Mouse (Mus musculus): Measurements from ENCODE around the gene Sppl2b. TPM values are rescaled to one million over a fixed set of nuclear protein-coding genes. Genes with fewer than 3 reads are reported as not detected.
"Not testable (repeated sequence)": the region's sequence is repeated elsewhere in the genome, so short reads cannot be mapped to it uniquely, and the experiment has no call there.

Gene Sppl2b
- total and polyA plus RNA-seq, 3 experiments, result 52.0 to 65.9 TPM; not detected in 1

- TF ChIP-seq ETS1 (IDR thresholded peaks at IDR 0.05; ENCODE audit: low read depth, low read length) (0 out of 2 replicates have a peak, but pooled peaks have one; percentile 7), TBP (IDR thresholded peaks at IDR 0.05; ENCODE audit: low read depth, low read length) (0 out of 2 replicates have a peak, but pooled peaks have one; percentile 47), GATA1 (IDR thresholded peaks at IDR 0.05; ENCODE audit: low read depth, low read length) (0 out of 2 replicates have a peak, but pooled peaks have one; percentile 17)
- DNase-seq (ENCODE audit: low read depth, low spot score), result peak; percentile 62
- not testable (repeated sequence) for H3K4me3 ChIP-seq (ENCODE audit: control insufficient read depth in 1 of 2, insufficient read depth in 1 of 2, low read depth in 2 of 2, low read length in 2 of 2); H3K27ac ChIP-seq (ENCODE audit: control insufficient read depth, low read depth, low read length); H3K27me3 ChIP-seq (ENCODE audit: control insufficient read depth in 1 of 2, insufficient read depth in 2 of 2, low read length in 2 of 2); H3K36me3 ChIP-seq (ENCODE audit: control insufficient read depth in 1 of 2, insufficient read depth in 2 of 2, low read length in 2 of 2); H3K9me3 ChIP-seq (replicated peaks; ENCODE audit: insufficient read depth, low read length); H3K79me2 ChIP-seq (ENCODE audit: control insufficient read depth, insufficient read depth, low read length, poor library complexity); H3K9ac ChIP-seq (ENCODE audit: control insufficient read depth, low read depth, low read length, poor library complexity, severe bottlenecking)
- H3K4me1 ChIP-seq (ENCODE audit: control insufficient read depth in 1 of 2, insufficient read depth in 2 of 2, low read length in 2 of 2), result peaks cover 0 to 12% of the 10 kb centered on the region in 2 experiments; a peak in 2 of 4 replicates
Measured at GRCm38 (mm10) chr10:80816303-80816702, 38.8 kb upstream of the Sppl2b start.

GRCm38 (mm10) chr10:80817164-80817563, 37.9 kb upstream of the Sppl2b start:
- no peak for DNase-seq (ENCODE audit: low read depth, low spot score)
- Histone ChIP-seq H3K27ac (ENCODE audit: control insufficient read depth, low read depth, low read length) (no peak overlapping the region), H3K27me3 (ENCODE audit: control insufficient read depth in 1 of 2, insufficient read depth in 2 of 2, low read length in 2 of 2) (no peaks in the 10 kb centered on the region), H3K9me3 (replicated peaks; ENCODE audit: insufficient read depth, low read length) (no peaks in the 10 kb centered on the region), H3K4me1 (ENCODE audit: control insufficient read depth in 1 of 2, insufficient read depth in 2 of 2, low read length in 2 of 2) (peaks cover under 1 to 12% of the 10 kb centered on the region in 2 experiments; a peak in 3 of 4 replicates), H3K4me3 (ENCODE audit: control insufficient read depth in 1 of 2, insufficient read depth in 1 of 2, low read depth in 2 of 2, low read length in 2 of 2) (no peak overlapping the region), H3K9ac (ENCODE audit: control insufficient read depth, low read depth, low read length, poor library complexity, severe bottlenecking) (no peak overlapping the region), H3K79me2 (ENCODE audit: control insufficient read depth, insufficient read depth, low read length, poor library complexity) (no peaks in the 10 kb centered on the region), H3K36me3 (ENCODE audit: control insufficient read depth in 1 of 2, insufficient read depth in 2 of 2, low read length in 2 of 2) (peaks cover 0 to 4% of the 10 kb centered on the region in 2 experiments; a peak in 1 of 4 replicates)
- TF ChIP-seq TAL1 (IDR thresholded peaks at IDR 0.05; ENCODE audit: low read length) (no peak), BHLHE40 (IDR thresholded peaks at IDR 0.05; ENCODE audit: borderline replicate concordance, low read depth, low read length) (no peak), MYC (IDR thresholded peaks at IDR 0.05; ENCODE audit: low read depth, low read length) (no peak), HCFC1 (IDR thresholded peaks at IDR 0.05; ENCODE audit: low read depth, low read length) (no peak), UBTF (IDR thresholded peaks at IDR 0.05; ENCODE audit: borderline replicate concordance, insufficient read depth, low read depth, low read length) (no peak)

GRCm38 (mm10) chr10:80817955-80818354, 37.1 kb upstream of the Sppl2b start:
- H3K36me3 ChIP-seq (ENCODE audit: control insufficient read depth in 1 of 2, insufficient read depth in 2 of 2, low read length in 2 of 2), result not testable (repeated sequence)

More at GRCm38 (mm10) chr10:80817955-80818354, 37.1 kb upstream of the Sppl2b start:
- peak; percentile 25 for TF ChIP-seq RAD21 (IDR thresholded peaks at IDR 0.05; ENCODE audit: low read depth, low read length)
- TF ChIP-seq ZNF384 (IDR thresholded peaks at IDR 0.05; ENCODE audit: low read depth, low read length), result peak; percentile 76
- 0 out of 2 replicates have a peak, but pooled peaks have one; percentile 30 for TF ChIP-seq MYC (IDR thresholded peaks at IDR 0.05; ENCODE audit: low read depth, low read length)
- peak; percentile 15 to 28 (median 19); a peak in 4 of 6 replicates for TF ChIP-seq CTCF (IDR thresholded peaks at IDR 0.05 in 2 of 3, conservative IDR thresholded peaks at IDR 0.05 in 1 of 3; ENCODE audit: control insufficient read depth in 1 of 3, insufficient read depth in 1 of 3, low read depth in 2 of 3, low read length in 3 of 3, poor library complexity in 1 of 3, severe bottlenecking in 1 of 3)
- H3K27me3 ChIP-seq (ENCODE audit: control insufficient read depth in 1 of 2, insufficient read depth in 2 of 2, low read length in 2 of 2); H3K9ac ChIP-seq (ENCODE audit: control insufficient read depth, low read depth, low read length, poor library complexity, severe bottlenecking); H3K9me3 ChIP-seq (replicated peaks; ENCODE audit: insufficient read depth, low read length); H3K27ac ChIP-seq (ENCODE audit: control insufficient read depth, low read depth, low read length); H3K4me3 ChIP-seq (ENCODE audit: control insufficient read depth in 1 of 2, insufficient read depth in 1 of 2, low read depth in 2 of 2, low read length in 2 of 2); H3K79me2 ChIP-seq (ENCODE audit: control insufficient read depth, insufficient read depth, low read length, poor library complexity): not testable (repeated sequence)
- peaks cover 5 to 12% of the 10 kb centered on the region in 2 experiments for H3K4me1 ChIP-seq (ENCODE audit: control insufficient read depth in 1 of 2, insufficient read depth in 2 of 2, low read length in 2 of 2)
- DNase-seq (ENCODE audit: low read depth, low spot score), result peak; percentile 76

All from MEL (cell line).